Mouse (Mus musculus) right cerebral cortex, adult 2 months (tissue): Measurements from ENCODE around the gene Tunar.

ENCODE experiments used
- DNase-seq, 2 experiments: peaks; one replicate each; pipeline ENCODE4 v3.0.0; 2021 to 2022; ENCODE audit warnings: low spot score in 2 of 2

Tunar gene

DNA sequence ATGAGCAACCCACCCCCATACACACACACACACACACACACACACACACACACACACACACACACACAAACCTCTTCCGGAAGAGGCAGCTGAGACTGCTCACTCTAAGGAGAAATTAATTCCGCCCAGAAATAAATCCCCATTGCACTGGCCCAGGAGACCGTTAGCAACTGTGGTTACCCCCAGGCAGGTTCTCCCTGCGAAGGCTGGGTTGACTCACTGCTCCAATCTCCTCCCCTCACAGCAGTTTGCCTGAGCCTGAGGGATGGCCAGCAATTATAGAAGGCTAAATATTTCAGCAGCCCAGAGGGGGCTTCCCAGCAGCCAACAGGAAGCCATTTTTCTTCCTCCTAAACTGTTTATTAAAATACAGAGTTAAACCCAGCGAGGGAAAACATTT is 64.5 kb downstream of the Tunar start:
- DNase-seq = peak; percentile 5 to 19

GRCm38 (mm10) chr12:105403742-105404141 is 70.1 kb downstream of the Tunar start:
- DNase-seq = no peak

GRCm38 (mm10) chr12:105406008-105406407 is 72.3 kb downstream of the Tunar start:
- DNase-seq = no peak

DNA sequence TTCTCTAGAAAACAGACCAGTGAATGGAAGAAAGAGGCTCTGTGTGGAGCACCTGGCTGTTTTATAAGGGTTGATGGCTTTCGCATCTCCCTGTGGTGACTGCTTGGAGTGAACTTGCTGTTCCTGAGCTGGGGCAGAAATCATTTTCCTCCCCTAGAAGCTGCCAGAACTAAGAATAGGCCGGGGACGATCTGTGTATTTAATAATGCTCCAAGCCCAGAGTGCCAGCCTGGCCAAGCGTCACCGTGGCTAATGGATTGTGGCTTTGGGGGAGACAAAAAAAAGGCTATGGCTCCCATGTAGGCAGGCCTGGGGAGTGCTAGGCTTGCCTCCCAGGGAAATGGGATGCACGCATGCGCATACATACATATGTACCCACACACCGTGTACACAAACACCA is 80.2 kb downstream of the Tunar start:
- DNase-seq = no peak

DNA sequence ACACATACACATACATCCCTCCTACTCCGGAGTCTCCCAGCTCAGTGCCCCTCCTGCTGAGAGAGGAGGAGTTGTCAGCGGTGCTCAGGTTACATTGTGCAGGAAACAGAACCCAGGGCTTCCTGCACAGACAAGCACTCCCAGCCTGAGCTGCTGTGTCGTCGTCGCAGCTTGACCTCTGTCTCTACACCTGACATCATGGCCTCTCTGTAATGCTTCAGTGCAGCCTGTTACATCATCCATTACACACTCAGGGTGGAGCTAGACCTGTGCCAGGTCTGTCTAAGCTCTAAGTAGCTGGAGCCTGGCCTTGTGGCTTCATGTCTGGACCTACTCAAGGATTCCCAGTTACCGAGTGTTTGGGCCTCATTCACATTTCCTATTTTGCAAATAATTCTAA is 86.8 kb downstream of the Tunar start:
- DNase-seq = no peak

- peak; percentile 27 to 36 for DNase-seq
Measured at GRCm38 (mm10) chr12:105426541-105426940, 92.9 kb downstream of the Tunar start.

DNA sequence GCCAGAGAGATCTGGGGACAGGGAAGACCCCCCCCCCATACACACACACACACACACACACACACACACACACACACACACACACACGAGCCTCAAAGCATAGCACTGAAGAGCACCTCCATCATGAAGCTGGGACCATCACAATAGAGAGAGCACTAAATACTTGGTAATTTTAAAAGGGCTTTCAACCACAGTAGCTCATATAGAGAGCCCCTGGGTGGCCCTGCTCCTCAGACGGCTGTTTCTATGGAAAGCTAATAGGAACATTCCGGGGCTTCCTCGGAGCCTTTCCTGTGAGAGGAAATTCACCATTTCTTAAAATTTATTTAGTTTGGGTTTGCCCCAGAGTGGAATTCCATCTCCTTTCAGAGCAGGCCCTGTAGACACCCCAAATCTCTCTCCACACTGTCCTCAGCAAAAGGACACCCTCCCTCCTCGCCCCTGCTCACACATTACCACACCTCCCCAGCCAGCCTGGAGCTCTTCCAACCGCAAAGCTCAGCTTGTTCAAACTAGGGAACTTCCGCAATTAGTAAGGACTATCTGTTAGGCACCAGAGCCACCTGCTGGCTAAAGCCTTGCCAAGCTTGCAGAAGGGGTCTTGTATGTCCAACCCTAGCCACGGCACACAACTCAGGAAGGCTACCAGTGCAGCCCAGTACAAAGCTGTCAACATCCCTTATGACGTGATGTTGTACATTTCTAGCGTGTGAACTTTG is 93.5 kb downstream of the Tunar start:
- peak; percentile 84 to 85 for DNase-seq

- DNase-seq = peak in 1 of 2 experiments; percentile 31
Measured at GRCm38 (mm10) chr12:105431872-105432271, 98.2 kb downstream of the Tunar start.

DNA sequence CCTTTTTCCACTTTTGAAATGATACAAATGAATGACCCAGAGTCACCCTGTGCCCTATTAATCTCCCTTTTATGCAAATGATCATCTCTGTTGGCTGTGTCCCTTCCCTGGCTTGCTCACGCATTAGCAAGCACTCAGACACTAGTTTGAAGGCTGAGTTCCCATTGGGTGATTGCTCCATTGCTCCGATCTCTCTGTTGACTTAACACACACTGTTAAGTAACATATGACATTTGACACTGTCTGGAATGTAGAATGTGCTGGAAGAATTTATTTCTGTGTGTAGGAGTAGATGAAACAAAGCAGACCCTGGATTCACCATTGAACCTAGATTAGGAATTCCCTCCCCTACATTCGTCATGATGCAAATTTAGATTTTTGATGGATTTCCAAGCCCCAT is 99.1 kb downstream of the Tunar start:
- DNase-seq = no peak
